Mouse (Mus musculus) cerebellum, adult (tissue): ENCODE measurements at regions not wholly inside any gene's neighbourhood (a gene's known extent, or its start where the extent isn't known, plus 50 kb on each side); places are given as distances from the start of the nearest gene placed in this dataset.

Experiments
- ATAC-seq: cut with Nextera tagmentation; 2 replicates; pipeline ENCODE4 v1.9.2; 2017; ENCODE audit warnings: mild to moderate bottlenecking, moderate library complexity, mixed read lengths; ENCODE audit not compliant: insufficient number of reproducible peaks, low FRiP score, low TSS enrichment

- ATAC-seq: no peak
Measured at GRCm38 (mm10) chr2:8877855-8878254, 1003.2 kb upstream of the 4930412O13Rik start.

DNA sequence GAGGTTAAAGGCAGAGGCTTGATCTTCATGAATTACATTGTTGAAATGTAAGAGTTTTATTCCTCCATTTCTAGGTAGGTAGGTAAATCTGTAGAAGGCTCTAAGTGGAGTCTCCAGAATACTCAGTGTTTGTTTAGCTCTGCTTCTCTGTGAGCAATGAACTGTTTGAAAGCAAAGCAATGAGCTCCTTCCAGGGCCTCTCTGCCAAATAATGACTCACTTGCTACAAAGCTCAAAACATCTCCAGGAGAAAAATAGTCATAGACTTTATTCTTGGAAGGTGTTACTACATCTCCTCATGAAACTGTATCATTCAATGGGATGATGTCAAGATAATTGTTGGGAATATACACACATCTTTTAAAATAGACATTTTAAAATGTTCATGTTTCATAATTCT is 968.6 kb upstream of the 4930412O13Rik start:
- ATAC-seq: no peak

DNA sequence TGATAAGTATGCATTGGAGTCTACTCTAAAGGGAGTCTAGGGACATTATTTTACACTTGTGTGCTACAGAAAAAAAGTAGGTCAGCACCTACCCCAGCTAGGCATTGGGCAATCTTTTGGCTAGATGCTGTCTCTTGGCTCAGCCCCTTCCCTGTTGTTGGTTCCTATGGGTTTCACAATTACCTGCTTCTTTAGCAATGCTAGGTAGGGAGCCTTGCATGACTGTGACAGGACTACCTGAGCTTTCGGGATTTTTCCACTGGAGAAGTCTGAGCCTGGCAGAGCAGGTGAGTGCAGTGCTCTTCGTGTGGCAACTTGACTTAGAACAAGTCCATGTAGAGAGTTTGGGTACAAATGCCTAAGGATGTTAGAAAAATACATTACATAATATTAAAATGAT is 956.2 kb upstream of the 4930412O13Rik start:
- ATAC-seq: no peak

DNA sequence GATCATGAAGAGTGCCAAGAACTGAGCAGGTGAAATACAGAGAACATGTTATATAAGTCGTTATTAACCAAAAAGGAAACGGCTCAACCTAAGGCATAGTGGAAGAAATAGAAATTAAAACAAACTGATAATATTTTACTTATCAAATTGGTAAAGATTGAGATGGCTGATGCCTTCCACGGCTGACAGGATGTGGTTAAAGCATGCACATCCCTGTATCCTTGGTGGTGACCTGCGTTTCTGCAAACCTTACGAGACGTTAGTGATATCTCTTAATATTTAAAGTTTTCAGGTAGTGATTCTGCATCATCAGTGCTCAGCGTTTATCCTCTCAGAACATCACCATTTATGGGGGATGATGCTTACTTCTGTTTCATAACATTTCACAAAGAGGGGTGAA is 939.5 kb upstream of the 4930412O13Rik start:
- no peak for ATAC-seq

DNA sequence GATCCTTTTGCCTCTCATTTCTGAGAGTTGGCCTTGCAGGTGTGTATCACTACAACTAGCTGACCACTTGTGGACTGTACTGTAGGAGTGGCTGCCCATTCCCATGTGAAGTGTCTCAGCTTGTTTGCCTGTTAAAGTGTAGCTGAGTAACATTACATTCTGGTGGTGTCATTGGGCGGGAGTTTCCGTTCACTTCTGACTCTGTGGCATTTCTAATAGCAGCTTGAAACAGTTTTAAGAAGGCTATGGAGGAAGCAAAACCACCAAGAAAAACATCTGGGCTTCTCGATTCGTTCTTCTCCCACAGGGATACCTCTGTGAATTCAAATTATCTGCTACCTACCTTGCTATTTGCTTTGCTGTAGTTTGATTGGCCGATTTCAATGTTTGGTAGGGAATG is 922.1 kb upstream of the 4930412O13Rik start:
- no peak for ATAC-seq

DNA sequence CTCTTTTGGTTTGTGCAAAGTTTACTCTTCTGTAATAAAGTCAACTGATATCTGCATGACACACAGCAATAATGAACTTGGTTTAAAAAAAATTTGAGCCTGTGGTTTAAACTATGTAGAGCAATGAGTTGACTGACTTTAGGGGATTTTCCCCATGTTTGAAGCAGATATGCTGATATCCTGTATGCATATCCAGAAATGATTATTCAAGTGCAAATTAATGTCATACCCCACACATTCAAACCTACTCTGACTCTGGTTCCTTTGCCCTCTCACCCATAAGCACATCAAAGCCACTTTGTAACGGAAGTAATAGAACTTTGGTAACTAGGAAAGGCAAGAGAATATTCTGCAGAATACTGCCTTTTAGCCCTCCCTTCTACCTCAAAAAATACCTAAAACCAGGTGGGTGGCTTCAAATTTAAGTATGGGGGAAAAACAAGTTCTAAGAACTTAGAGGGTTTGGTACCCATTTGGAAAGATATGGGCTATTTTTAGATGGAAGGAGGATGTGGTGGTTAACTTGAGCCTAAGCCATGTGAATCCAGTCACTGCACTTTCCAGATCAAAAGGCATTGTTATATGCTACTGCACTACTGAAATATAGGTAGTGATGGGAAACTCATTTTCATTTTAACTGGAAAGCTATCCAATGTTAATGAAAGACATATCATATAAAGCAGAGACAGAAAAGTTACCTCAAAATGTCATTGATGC is 915.9 kb upstream of the 4930412O13Rik start:
- no peak for ATAC-seq

DNA sequence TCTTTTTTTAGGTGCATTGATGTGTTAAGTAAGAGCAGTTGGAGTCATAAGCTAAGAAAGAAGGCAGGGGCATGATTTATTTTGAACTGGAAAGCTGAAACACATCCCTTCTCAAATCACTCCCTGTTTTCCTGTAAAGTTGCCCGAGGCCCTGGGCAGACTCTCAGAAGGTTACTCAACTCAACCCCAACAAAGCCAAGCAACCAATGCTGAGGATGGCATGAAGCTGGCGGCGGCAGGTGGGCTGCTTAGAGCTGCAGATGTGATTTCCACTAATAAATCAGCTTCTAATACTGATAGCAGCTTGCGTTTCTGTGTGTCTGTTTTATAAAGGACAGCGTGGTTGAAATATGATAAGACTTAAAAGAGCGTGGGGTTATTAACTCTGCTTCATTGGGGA is 905.4 kb upstream of the 4930412O13Rik start:
- no peak for ATAC-seq

- ATAC-seq: no peak
Measured at GRCm38 (mm10) chr2:9012326-9012725, 868.7 kb upstream of the 4930412O13Rik start.

DNA sequence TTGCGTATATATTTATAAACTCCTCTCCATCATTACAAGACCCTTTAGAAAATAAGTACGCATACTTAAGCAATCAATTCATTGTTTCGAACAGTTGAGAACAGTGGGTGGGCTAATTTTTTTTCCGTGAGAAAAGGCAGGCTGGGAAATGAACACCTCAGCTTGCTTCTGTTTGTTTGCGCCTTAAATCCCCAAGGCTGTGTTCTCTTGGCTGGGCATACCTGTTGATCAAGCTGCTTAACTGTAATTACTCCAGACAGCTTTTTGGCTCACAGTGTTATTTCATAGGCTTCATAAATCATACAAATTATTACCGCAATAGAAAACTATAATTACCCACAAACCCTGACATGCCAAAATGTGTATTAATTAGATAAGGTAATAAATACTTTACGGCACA is 848.0 kb upstream of the 4930412O13Rik start:
- ATAC-seq: no peak

GRCm38 (mm10) chr2:9042355-9042754 is 838.7 kb upstream of the 4930412O13Rik start:
- peak; percentile 61 for ATAC-seq

- peak; percentile 80; the same call in 1 of the 2 replicates for ATAC-seq
Measured at GRCm38 (mm10) chr2:9047980-9048379, 833.1 kb upstream of the 4930412O13Rik start.

- no peak for ATAC-seq
Measured at GRCm38 (mm10) chr2:9073851-9074250, 807.2 kb upstream of the 4930412O13Rik start.

GRCm38 (mm10) chr2:9078158-9078557 is 802.9 kb upstream of the 4930412O13Rik start:
- ATAC-seq: no peak

DNA sequence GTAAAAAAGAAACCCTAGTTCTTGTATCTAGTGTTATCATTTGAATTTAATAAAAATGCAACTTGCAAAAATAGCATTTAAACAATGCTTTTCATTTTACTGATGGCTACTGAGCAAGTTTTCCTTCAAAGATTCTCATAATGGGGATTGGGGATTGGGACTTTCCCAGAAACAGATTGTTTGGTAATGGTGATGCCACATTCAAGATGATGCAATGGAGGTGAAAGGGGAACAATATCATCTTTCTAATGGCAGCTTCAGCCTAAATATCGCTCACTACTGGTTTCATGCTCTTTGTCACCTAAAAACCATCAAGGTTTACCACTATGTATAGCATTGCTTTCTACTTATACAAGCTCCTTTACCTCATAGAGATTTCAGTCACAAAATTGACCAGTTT is 799.3 kb upstream of the 4930412O13Rik start:
- ATAC-seq: no peak

GRCm38 (mm10) chr2:9095317-9095716 is 785.7 kb upstream of the 4930412O13Rik start:
- ATAC-seq: no peak

GRCm38 (mm10) chr2:9116697-9117096 is 764.4 kb upstream of the 4930412O13Rik start:
- ATAC-seq: no peak

- no peak for ATAC-seq
Measured at GRCm38 (mm10) chr2:9117523-9117922, 763.5 kb upstream of the 4930412O13Rik start.

GRCm38 (mm10) chr2:9136963-9137362 is 744.1 kb upstream of the 4930412O13Rik start:
- no peak for ATAC-seq

DNA sequence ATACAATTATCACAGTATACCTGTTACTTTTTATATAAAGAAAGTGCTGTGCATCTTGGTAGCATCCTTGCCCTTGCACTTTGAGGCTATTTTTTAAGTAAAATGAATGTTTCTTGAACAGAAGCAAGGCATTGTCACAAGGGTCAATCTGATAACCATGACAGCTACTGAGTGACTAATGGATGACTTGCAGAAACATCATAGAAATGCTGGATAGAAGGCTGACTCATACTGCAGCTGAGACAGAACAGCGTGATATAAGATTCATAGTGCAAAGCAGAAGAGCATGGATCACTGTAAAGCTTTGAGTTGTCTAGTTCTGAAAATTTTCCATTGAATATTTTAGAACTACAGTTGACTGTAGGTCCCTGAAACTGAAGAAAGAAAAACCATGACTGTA is 739.6 kb upstream of the 4930412O13Rik start:
- no peak for ATAC-seq

DNA sequence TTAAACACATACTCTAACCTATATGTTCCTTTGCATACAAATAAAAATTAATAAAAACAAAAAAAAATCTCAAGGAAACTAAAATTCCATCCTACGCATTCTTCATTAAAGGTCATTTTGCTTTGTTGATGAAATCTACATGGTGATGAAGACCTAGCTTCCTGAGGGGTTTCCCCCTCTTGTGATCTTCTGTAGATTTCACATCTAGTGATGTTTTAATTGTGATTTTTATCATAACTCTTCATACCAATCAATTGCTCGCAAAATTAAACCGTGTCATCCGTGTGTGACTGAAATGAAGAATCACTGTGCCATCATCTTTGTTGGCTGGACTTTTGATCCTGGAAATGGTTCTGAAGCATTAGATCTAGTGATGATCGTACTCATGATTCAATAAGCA is 725.4 kb upstream of the 4930412O13Rik start:
- ATAC-seq: no peak

DNA sequence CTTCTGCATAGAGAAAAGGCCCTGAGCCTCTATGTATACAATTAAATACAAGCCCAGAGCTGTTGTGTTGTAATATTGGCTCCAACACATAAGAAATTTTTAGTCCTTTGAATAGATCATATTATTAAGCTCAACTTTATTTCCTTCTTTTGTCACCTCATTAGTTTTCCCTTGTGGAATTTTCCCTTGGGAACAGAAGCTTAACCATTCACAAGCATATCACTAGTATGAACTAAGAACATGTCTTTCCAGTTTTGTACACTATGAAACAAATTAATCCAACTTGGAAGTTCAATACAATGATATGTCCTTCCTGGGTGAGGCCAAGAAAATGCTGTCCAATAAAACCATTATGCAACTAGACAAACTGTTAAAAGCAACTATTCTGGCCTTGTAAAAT is 720.9 kb upstream of the 4930412O13Rik start:
- ATAC-seq: no peak

- ATAC-seq: no peak
Measured at GRCm38 (mm10) chr2:9163819-9164560, 717.1 kb upstream of the 4930412O13Rik start.
